Mouse (Mus musculus) embryonic facial prominence, embryonic 10.5 days (tissue): ENCODE data around the gene Hoxc12. TPM values are rescaled to one million over a fixed set of nuclear protein-coding genes. Genes with fewer than 3 reads are reported as not detected.

Experiments used
- DNase-seq: peaks from one replicate; pipeline ENCODE4 v3.0.0-alpha.2; 2017; ENCODE audit warnings: low spot score
- H3K27ac ChIP-seq: fragments of 300-500 bp; sonication (generic); replicated peaks from 2 replicates; pipeline ENCODE4 v1.5.1; 2016; ENCODE audit warnings: mild to moderate bottlenecking
- H3K27me3 ChIP-seq: fragments of 300-500 bp; sonication (generic); replicated peaks from 2 replicates; pipeline ENCODE4 v1.6.1; 2016; ENCODE audit warnings: low read depth, mild to moderate bottlenecking; ENCODE audit not compliant: poor library complexity, severe bottlenecking
- H3K36me3 ChIP-seq: fragments of 300-500 bp; sonication (generic); replicated peaks from 2 replicates; pipeline ENCODE4 v1.6.1; 2016; ENCODE audit warnings: mild to moderate bottlenecking, moderate library complexity
- H3K4me1 ChIP-seq: fragments of 300-500 bp; sonication (generic); 2 replicates; pipeline ENCODE4 v1.6.1; 2016
- H3K4me3 ChIP-seq: fragments of 300-500 bp; sonication (generic); 2 replicates; pipeline ENCODE4 v1.5.1; 2016; ENCODE audit warnings: mild to moderate bottlenecking, moderate library complexity
- H3K9me3 ChIP-seq: fragments of 300-500 bp; sonication (generic); 2 replicates; pipeline ENCODE4 v1.6.1; 2016; ENCODE audit warnings: mild to moderate bottlenecking
- whole genome bisulfite sequencing: fragments of 180-500 bp; shearing (Covaris S2); methylation state at CpG from one replicate; pipeline ENCODE4 v1.1.7; 2016; 5-methylcytosine and 5-hydroxymethylcytosine counted together
- microRNA-seq: library from miRNA; unstranded; fragments of <30 nt; microRNA quantifications from one replicate; pipeline ENCODE4, GENCODE M21; 2017
- polyA plus RNA-seq: library from polyadenylated mRNA; unstranded; fragments of >200 nt; fragmentation: Nextera tagmentation; extraction: Ambion mirVana; gene quantifications from 2 replicates; pipeline ENCODE4 v1.2.1, GENCODE M21; 2016

Gene Hoxc12
- polyA plus RNA-seq, 1 experiment from 2014 or later = not detected

GRCm38 (mm10) chr15:102981379-102982288, 45.1 kb downstream of the Hoxc12 start:
- Histone ChIP-seq H3K27ac (no peak overlapping the region), H3K4me1 (peaks cover 10% of the 10 kb centered on the region), H3K27me3 (peaks cover 100% of the 10 kb centered on the region), H3K36me3 (no peaks in the 10 kb centered on the region), H3K4me3 (peak overlapping the region; percentile 47), H3K9me3 (no peaks in the 10 kb centered on the region)
- DNase-seq = peak; percentile 72
- WGBS = under 1% methylated on average over 88 of the region's 88 CpGs

GRCm38 (mm10) chr15:102983716-102984115, 47.2 kb downstream of the Hoxc12 start:
- Histone ChIP-seq H3K36me3 (no peaks in the 10 kb centered on the region), H3K27me3 (peaks cover 100% of the 10 kb centered on the region), H3K9me3 (no peaks in the 10 kb centered on the region), H3K4me3 (no peak overlapping the region), H3K4me1 (peaks cover 10% of the 10 kb centered on the region), H3K27ac (no peak overlapping the region)
- WGBS = 1% methylated on average over 12 of the region's 12 CpGs
- no peak for DNase-seq

DNA sequence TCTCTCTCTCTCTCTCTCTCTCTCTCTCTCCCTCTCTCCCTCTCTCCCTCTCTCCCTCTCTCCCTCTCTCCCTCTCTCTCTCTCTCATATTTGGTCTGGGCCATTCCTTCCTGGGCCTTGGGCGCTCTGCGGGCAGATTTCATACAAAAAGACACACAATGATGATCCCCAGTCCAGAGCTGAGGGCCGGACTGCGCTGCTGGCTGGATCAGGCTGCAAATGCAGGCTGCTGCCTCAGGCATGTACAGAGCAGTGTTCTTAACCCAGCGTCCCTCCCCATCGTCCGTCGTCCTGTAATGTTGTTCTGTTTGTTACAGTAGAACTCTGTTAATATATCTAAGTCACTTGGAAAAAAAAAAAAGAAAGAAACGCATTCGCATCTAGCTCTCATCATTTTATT, 48.0 kb downstream of the Hoxc12 start:
- no peak overlapping the region for H3K4me3 ChIP-seq
- WGBS = under 1% methylated on average over 10 of the region's 10 CpGs
- H3K27ac ChIP-seq = no peak overlapping the region
- H3K4me1 ChIP-seq = peaks cover 10% of the 10 kb centered on the region
- H3K27me3 ChIP-seq = peaks cover 100% of the 10 kb centered on the region
- no peaks in the 10 kb centered on the region for H3K36me3 ChIP-seq
- no peak for DNase-seq
- H3K9me3 ChIP-seq = no peaks in the 10 kb centered on the region

- DNase-seq = no peak
- Histone ChIP-seq H3K27ac (no peak overlapping the region), H3K4me3 (no peak overlapping the region), H3K36me3 (no peaks in the 10 kb centered on the region), H3K9me3 (no peaks in the 10 kb centered on the region), H3K4me1 (peaks cover 10% of the 10 kb centered on the region), H3K27me3 (peaks cover 100% of the 10 kb centered on the region)
- WGBS = 2% methylated on average over 3 of the region's 3 CpGs
These were observed 48.4 kb downstream of the Hoxc12 start for GRCm38 (mm10) chr15:102984925-102985324.

DNA sequence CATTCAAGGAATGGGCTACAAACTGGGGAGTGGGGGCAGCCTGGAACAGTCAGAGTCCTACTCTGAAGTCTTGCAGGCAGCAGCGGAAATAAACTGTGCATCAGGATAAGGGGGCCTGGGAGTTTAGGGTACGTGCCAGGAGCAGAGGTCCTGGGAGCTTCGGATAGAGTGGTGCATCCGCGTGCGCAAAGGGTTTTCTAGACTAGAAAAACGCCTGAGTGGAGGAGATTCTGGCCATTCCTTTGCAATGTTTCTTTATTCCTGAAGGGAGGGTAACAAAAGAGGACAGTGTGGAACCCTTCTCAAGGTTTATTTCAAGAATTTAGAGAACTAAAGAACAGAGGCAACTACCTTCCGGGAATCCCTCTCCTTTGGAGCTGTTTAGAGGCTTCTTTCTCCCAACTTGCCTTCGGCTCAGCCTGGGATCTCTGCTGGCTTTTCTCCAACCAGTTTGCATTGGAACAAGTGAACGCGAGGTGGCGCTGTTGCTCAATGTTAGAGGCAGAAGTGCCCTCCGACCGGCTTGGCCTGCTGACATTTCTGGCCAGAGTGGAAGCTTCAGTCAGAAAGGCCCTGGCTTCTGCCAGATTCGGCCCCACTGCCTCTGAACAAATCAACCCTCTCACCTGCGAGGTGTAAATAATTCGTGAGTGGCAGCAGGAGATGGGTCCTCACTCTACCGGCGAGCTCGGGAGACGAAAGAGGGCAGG, 50.7 kb downstream of the Hoxc12 start:
- peak; percentile 92 for DNase-seq
- 2% methylated on average over 21 of the region's 21 CpGs for WGBS
- Histone ChIP-seq H3K4me1 (peaks cover 3% of the 10 kb centered on the region; the same call in 1 of the 2 replicates), H3K4me3 (no peak overlapping the region), H3K27ac (no peak overlapping the region), H3K27me3 (peaks cover 100% of the 10 kb centered on the region), H3K36me3 (no peaks in the 10 kb centered on the region), H3K9me3 (no peaks in the 10 kb centered on the region)

DNA sequence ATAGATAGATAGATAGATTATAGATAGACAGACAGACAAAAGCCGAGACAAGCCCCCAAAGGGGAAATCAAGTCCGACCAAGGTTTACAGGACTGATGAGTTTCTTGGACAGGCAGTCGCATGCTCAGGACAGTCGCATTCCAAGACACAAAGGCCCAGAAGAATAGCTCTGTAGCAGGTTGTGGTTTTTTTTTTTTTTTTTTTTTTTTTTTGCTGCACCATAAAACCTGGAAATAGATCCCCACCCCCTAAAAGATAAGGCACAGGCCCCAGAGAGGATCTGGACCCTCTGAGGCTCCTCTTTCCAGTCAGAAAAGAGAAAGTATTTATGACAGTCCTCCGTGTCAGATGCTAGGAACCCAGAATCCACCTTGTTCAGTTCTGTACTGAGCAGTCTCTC, 51.5 kb downstream of the Hoxc12 start:
- Histone ChIP-seq H3K9me3 (no peaks in the 10 kb centered on the region), H3K36me3 (no peaks in the 10 kb centered on the region), H3K27ac (no peak overlapping the region), H3K27me3 (peaks cover 100% of the 10 kb centered on the region), H3K4me1 (peaks cover 3% of the 10 kb centered on the region; the same call in 1 of the 2 replicates), H3K4me3 (no peak overlapping the region)
- WGBS = 9% methylated on average over 5 of the region's 5 CpGs
- DNase-seq = no peak

Small RNA genes within 50 kb of the gene (microRNA-seq; reads per million reads assigned to microRNA genes)
- gene Mir196a-2 = 3.4 reads per million, percentile 4 among the genes with 10 or more reads in this experiment

Other genes with a start within 250 kb of the Hoxc12 start
- gene Calcoco1, start 214.6 kb upstream of the Hoxc12 start, polyA plus RNA-seq = 33.9 and 36.4 TPM in 2 replicates
- gene Hoxc13, start 15.7 kb upstream of the Hoxc12 start, polyA plus RNA-seq = 0.08 TPM in 1 of 2 replicates, not detected in the other
- not detected in 2 replicates for gene Hoxc11, start 17.7 kb downstream of the Hoxc12 start, polyA plus RNA-seq
- gene Hoxc10, start 30.0 kb downstream of the Hoxc12 start, polyA plus RNA-seq = not detected in 2 replicates
- 0.07 and 0.18 TPM in 2 replicates for gene Hoxc5, start 30.7 kb downstream of the Hoxc12 start, polyA plus RNA-seq
- not detected in 2 replicates for gene Hoxc9, start 39.7 kb downstream of the Hoxc12 start, polyA plus RNA-seq
- not detected in 2 replicates for gene Hoxc8, start 53.9 kb downstream of the Hoxc12 start, polyA plus RNA-seq
- gene Hoxc6, start 61.5 kb downstream of the Hoxc12 start, polyA plus RNA-seq = not detected in 2 replicates
- 0.11 and 0.16 TPM in 2 replicates for gene Hoxc4, start 82.2 kb downstream of the Hoxc12 start, polyA plus RNA-seq
- gene Smug1, start 230.3 kb downstream of the Hoxc12 start, polyA plus RNA-seq = 15.7 and 19.6 TPM in 2 replicates